Mouse (Mus musculus): ENCODE data around the gene Ift74.

Gene Ift74

GRCm38 (mm10) chr4:94692175-94692574 is 77.9 kb downstream of the Ift74 start:
- no peak for DNase-seq (ENCODE audit: low spot score in 2 of 2)

GRCm38 (mm10) chr4:94696368-94696767 is 82.1 kb downstream of the Ift74 start:
- DNase-seq (ENCODE audit: low spot score in 2 of 2), result no peak

GRCm38 (mm10) chr4:94711002-94711401 is 96.7 kb downstream of the Ift74 start:
- DNase-seq (ENCODE audit: low spot score in 2 of 2), result no peak

GRCm38 (mm10) chr4:94711426-94711825 is 97.1 kb downstream of the Ift74 start:
- DNase-seq (ENCODE audit: low spot score in 2 of 2), result no peak

- no peak for DNase-seq (ENCODE audit: low spot score in 2 of 2)
These were observed 99.5 kb downstream of the Ift74 start for GRCm38 (mm10) chr4:94713741-94714140.

- no peak for DNase-seq (ENCODE audit: low spot score in 2 of 2)
These were observed 100.9 kb downstream of the Ift74 start for GRCm38 (mm10) chr4:94715166-94715565.

- DNase-seq (ENCODE audit: low spot score in 2 of 2), result no peak
These were observed 111.5 kb downstream of the Ift74 start for GRCm38 (mm10) chr4:94725799-94726198.

- DNase-seq (ENCODE audit: low spot score in 2 of 2), result no peak
These were observed 118.4 kb downstream of the Ift74 start for GRCm38 (mm10) chr4:94732721-94733120.

GRCm38 (mm10) chr4:94737326-94738295 is 123.3 kb downstream of the Ift74 start:
- DNase-seq (ENCODE audit: low spot score in 2 of 2), result no peak

GRCm38 (mm10) chr4:94738838-94739731 is 124.8 kb downstream of the Ift74 start, which contains the start of gene Tek:
TSS of gene Tek (plus strand) at chr4:94739289.
- DNase-seq (ENCODE audit: low spot score in 2 of 2), result no peak

- DNase-seq (ENCODE audit: low spot score in 2 of 2), result no peak
These were observed 127.5 kb downstream of the Ift74 start for GRCm38 (mm10) chr4:94741824-94742223.
